Mouse (Mus musculus) G1E (cell line): ENCODE measurements around the gene Tgfa.

Source experiments
- CTCF ChIP-seq: IDR thresholded peaks from 2 replicates; pipeline ENCODE4 v1.5.1; 2012; ENCODE audit warnings: low read depth, low read length, inconsistent platforms, mixed read lengths
- GATA1 ChIP-seq: IDR thresholded peaks from 2 replicates; pipeline ENCODE4 v1.6.1; 2012; ENCODE audit warnings: borderline replicate concordance, low read length, inconsistent platforms, mixed read lengths
- GATA2 ChIP-seq: IDR thresholded peaks from 2 replicates; pipeline ENCODE4 v1.6.1; 2012; ENCODE audit warnings: low read depth, low read length, inconsistent platforms, borderline replicate concordance
- POLR2AphosphoS5 ChIP-seq: IDR thresholded peaks from 2 replicates; pipeline ENCODE4 v1.6.1; 2012; ENCODE audit warnings: low read depth, low read length, inconsistent platforms; ENCODE audit not compliant: insufficient replicate concordance
- TAL1 ChIP-seq: conservative IDR thresholded peaks from 2 replicates; pipeline ENCODE4 v1.6.1; 2012; ENCODE audit warnings: low read depth, low read length, inconsistent platforms, mixed read lengths

- no peak for TF ChIP-seq CTCF
- TF ChIP-seq GATA1: no peak
- no peak for TF ChIP-seq TAL1
- TF ChIP-seq POLR2AphosphoS5: no peak
- TF ChIP-seq GATA2: no peak
Observed at GRCm38 (mm10) chr6:86322991-86323390, 128.0 kb downstream of the Tgfa start.
